Mouse (Mus musculus) testis, adult 2 months (tissue): ENCODE results near the gene Serinc5.

Experiments used
- CTCF ChIP-seq: fragments of 200-500 bp; IDR thresholded peaks from 2 replicates; pipeline ENCODE4 v1.5.1; 2012; ENCODE audit warnings: low read depth, mild to moderate bottlenecking, inconsistent platforms, low read length, moderate library complexity; ENCODE audit not compliant: control insufficient read depth, insufficient read depth, insufficient replicate concordance
- POLR2A ChIP-seq: fragments of 200-500 bp; IDR thresholded peaks from 2 replicates; pipeline ENCODE4 v1.6.1; 2012; ENCODE audit warnings: low read depth, mild to moderate bottlenecking, inconsistent platforms, low read length, moderate library complexity; ENCODE audit not compliant: control insufficient read depth

DNA sequence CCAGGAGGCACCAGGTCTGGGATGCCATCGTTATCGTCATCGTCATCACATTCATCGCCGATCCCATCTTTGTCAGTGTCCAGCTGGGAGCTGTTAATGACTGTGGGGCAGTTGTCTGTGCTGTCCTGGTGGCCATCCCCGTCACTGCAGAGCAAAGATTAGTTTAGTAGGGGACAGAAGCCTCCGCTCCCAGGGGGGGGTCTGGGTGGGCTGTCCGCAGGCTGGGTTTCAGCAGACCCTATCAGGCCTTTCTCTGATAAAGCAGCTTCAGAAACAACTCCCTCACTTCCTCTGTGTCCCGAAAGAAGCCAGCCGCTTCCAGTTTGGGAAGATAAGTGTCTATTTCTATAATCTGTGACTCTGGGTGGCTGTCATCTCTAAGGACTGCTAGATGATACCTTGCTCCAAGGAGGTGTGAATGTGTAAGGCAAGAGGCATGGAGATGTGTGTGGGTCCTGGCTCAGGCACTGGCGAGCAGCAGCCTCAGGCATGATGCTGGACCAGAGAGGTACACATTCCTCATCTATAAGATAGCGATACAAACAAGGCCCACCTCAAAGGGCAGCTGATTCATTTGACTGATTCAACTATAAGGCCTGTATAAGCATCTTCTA is 147.2 kb downstream of the Serinc5 start:
- TF ChIP-seq CTCF (no peak), POLR2A (no peak)
